Mouse (Mus musculus) midbrain, embryonic 10.5 days (tissue): ENCODE data around the gene Alpl. TPM values are rescaled to one million over a fixed set of nuclear protein-coding genes. Genes with fewer than 3 reads are reported as not detected.

Experiments
- DNase-seq: peaks from one replicate; pipeline ENCODE4 v3.0.0-alpha.2; 2017; ENCODE audit warnings: low spot score
- H3K27ac ChIP-seq: fragments of 300-500 bp; sonication (generic); replicated peaks from 2 replicates; pipeline ENCODE4 v1.5.1; 2016; ENCODE audit warnings: mild to moderate bottlenecking
- H3K27me3 ChIP-seq: fragments of 300-500 bp; sonication (generic); 2 replicates; pipeline ENCODE4 v1.6.1; 2016; ENCODE audit warnings: low read depth, mild to moderate bottlenecking; ENCODE audit not compliant: poor library complexity, severe bottlenecking
- H3K36me3 ChIP-seq: fragments of 300-500 bp; sonication (generic); 2 replicates; pipeline ENCODE4 v1.6.1; 2016; ENCODE audit warnings: mild to moderate bottlenecking, moderate library complexity
- H3K4me1 ChIP-seq: fragments of 300-500 bp; sonication (generic); 2 replicates; pipeline ENCODE4 v1.6.1; 2016
- H3K4me3 ChIP-seq: fragments of 300-500 bp; sonication (generic); 2 replicates; pipeline ENCODE4 v1.5.1; 2016; ENCODE audit warnings: mild to moderate bottlenecking, moderate library complexity
- H3K9me3 ChIP-seq: fragments of 300-500 bp; sonication (generic); replicated peaks from 2 replicates; pipeline ENCODE4 v1.6.1; 2016; ENCODE audit warnings: mild to moderate bottlenecking
- WGBS: fragments of 180-500 bp; shearing (Covaris S2); methylation state at CpG from one replicate; pipeline ENCODE4 v1.1.7; 2016; 5-methylcytosine and 5-hydroxymethylcytosine counted together
- polyA plus RNA-seq: library from polyadenylated mRNA; unstranded; fragments of >200 nt; fragmentation: Nextera tagmentation; extraction: Ambion mirVana; gene quantifications from 2 replicates; pipeline ENCODE4 v1.2.1, GENCODE M21; 2016

Alpl gene
- polyA plus RNA-seq, 1 experiment from 2014 or later, result 34.2 TPM

- no peak for DNase-seq
- Histone ChIP-seq H3K9me3 (no peaks in the 10 kb centered on the region), H3K4me1 (peaks cover 36% of the 10 kb centered on the region), H3K4me3 (no peak overlapping the region), H3K27ac (peak overlapping the region; percentile 38; the same call in 1 of the 2 replicates), H3K27me3 (peaks cover 63% of the 10 kb centered on the region), H3K36me3 (no peaks in the 10 kb centered on the region)
- WGBS, result 77% methylated on average over 15 of the region's 15 CpGs
These were observed 78.5 kb downstream of the Alpl start for GRCm38 (mm10) chr4:137717671-137718070.

GRCm38 (mm10) chr4:137717005-137717404, 79.2 kb downstream of the Alpl start:
- Histone ChIP-seq H3K36me3 (no peaks in the 10 kb centered on the region), H3K27me3 (peaks cover 61% of the 10 kb centered on the region), H3K4me3 (no peak overlapping the region), H3K9me3 (no peaks in the 10 kb centered on the region), H3K4me1 (peaks cover 33% of the 10 kb centered on the region), H3K27ac (no peak overlapping the region)
- DNase-seq, result no peak
- 59% methylated on average over 7 of the region's 7 CpGs for WGBS

- WGBS, result 47% methylated on average over 8 of the region's 8 CpGs
- H3K4me3 ChIP-seq, result no peak overlapping the region
- H3K27me3 ChIP-seq, result peaks cover 50% of the 10 kb centered on the region
- no peaks in the 10 kb centered on the region for H3K9me3 ChIP-seq
- peaks cover 21% of the 10 kb centered on the region for H3K4me1 ChIP-seq
- H3K36me3 ChIP-seq, result no peaks in the 10 kb centered on the region
- DNase-seq, result no peak
- H3K27ac ChIP-seq, result no peak overlapping the region
These were observed 82.1 kb downstream of the Alpl start for GRCm38 (mm10) chr4:137714020-137714624.

GRCm38 (mm10) chr4:137712963-137713362, 83.2 kb downstream of the Alpl start:
- Histone ChIP-seq H3K27me3 (peaks cover 52% of the 10 kb centered on the region), H3K4me1 (peaks cover 10% of the 10 kb centered on the region), H3K36me3 (no peaks in the 10 kb centered on the region), H3K4me3 (no peak overlapping the region), H3K27ac (no peak overlapping the region), H3K9me3 (no peaks in the 10 kb centered on the region)
- WGBS, result 90% methylated on average over 13 of the region's 13 CpGs
- no peak for DNase-seq

- peaks cover 40% of the 10 kb centered on the region for H3K4me1 ChIP-seq
- H3K9me3 ChIP-seq, result no peaks in the 10 kb centered on the region
- DNase-seq, result peak; percentile 92
- H3K4me3 ChIP-seq, result peak overlapping the region; percentile 66
- 4% methylated on average over 52 of the region's 52 CpGs for WGBS
- no peaks in the 10 kb centered on the region for H3K36me3 ChIP-seq
- H3K27me3 ChIP-seq, result peaks cover 39% of the 10 kb centered on the region
- peak overlapping the region; percentile 80 for H3K27ac ChIP-seq
These were observed 88.8 kb downstream of the Alpl start for GRCm38 (mm10) chr4:137707216-137707990.

GRCm38 (mm10) chr4:137706510-137706909, 89.7 kb downstream of the Alpl start:
- 78% methylated on average over 7 of the region's 7 CpGs for WGBS
- Histone ChIP-seq H3K27ac (peak overlapping the region; percentile 80), H3K27me3 (peaks cover 39% of the 10 kb centered on the region), H3K9me3 (no peaks in the 10 kb centered on the region), H3K4me1 (peaks cover 39% of the 10 kb centered on the region), H3K36me3 (no peaks in the 10 kb centered on the region), H3K4me3 (no peak overlapping the region)
- no peak for DNase-seq

GRCm38 (mm10) chr4:137705379-137705778, 90.8 kb downstream of the Alpl start:
- peaks cover 35% of the 10 kb centered on the region for H3K27me3 ChIP-seq
- no peaks in the 10 kb centered on the region for H3K36me3 ChIP-seq
- H3K4me3 ChIP-seq, result no peak overlapping the region
- peaks cover 44% of the 10 kb centered on the region for H3K4me1 ChIP-seq
- WGBS, result 83% methylated on average over 5 of the region's 5 CpGs
- H3K27ac ChIP-seq, result peak overlapping the region; percentile 49
- no peak for DNase-seq
- H3K9me3 ChIP-seq, result no peaks in the 10 kb centered on the region

- H3K36me3 ChIP-seq, result no peaks in the 10 kb centered on the region
- 53% methylated on average over 2 of the region's 2 CpGs for WGBS
- peaks cover 27% of the 10 kb centered on the region for H3K27me3 ChIP-seq
- no peak for DNase-seq
- peaks cover 49% of the 10 kb centered on the region for H3K4me1 ChIP-seq
- no peaks in the 10 kb centered on the region for H3K9me3 ChIP-seq
- H3K4me3 ChIP-seq, result no peak overlapping the region
- peak overlapping the region; percentile 49 for H3K27ac ChIP-seq
These were observed 91.6 kb downstream of the Alpl start for GRCm38 (mm10) chr4:137704561-137704960.

GRCm38 (mm10) chr4:137703077-137703476, 93.1 kb downstream of the Alpl start:
- WGBS, result 91% methylated on average over 5 of the region's 5 CpGs
- Histone ChIP-seq H3K4me1 (peaks cover 59% of the 10 kb centered on the region), H3K4me3 (no peak overlapping the region), H3K36me3 (no peaks in the 10 kb centered on the region), H3K9me3 (no peaks in the 10 kb centered on the region), H3K27me3 (peaks cover 12% of the 10 kb centered on the region), H3K27ac (no peak overlapping the region)
- no peak for DNase-seq

- H3K4me1 ChIP-seq, result peaks cover 48% of the 10 kb centered on the region
- H3K27ac ChIP-seq, result no peak overlapping the region
- H3K36me3 ChIP-seq, result no peaks in the 10 kb centered on the region
- DNase-seq, result no peak
- H3K9me3 ChIP-seq, result no peaks in the 10 kb centered on the region
- H3K27me3 ChIP-seq, result peaks cover 4% of the 10 kb centered on the region; the same call in 1 of the 2 replicates
- 74% methylated on average over 6 of the region's 6 CpGs for WGBS
- no peak overlapping the region for H3K4me3 ChIP-seq
These were observed 95.2 kb downstream of the Alpl start for GRCm38 (mm10) chr4:137700960-137701359.

- 69% methylated on average over 21 of the region's 21 CpGs for WGBS
- no peaks in the 10 kb centered on the region for H3K36me3 ChIP-seq
These were observed 96.6 kb downstream of the Alpl start for GRCm38 (mm10) chr4:137699264-137700211.

More at GRCm38 (mm10) chr4:137699264-137700211, 96.6 kb downstream of the Alpl start:
- Histone ChIP-seq H3K4me3 (no peak overlapping the region), H3K27ac (peak overlapping the region; percentile 42; the same call in 1 of the 2 replicates), H3K9me3 (no peaks in the 10 kb centered on the region), H3K27me3 (no peaks in the 10 kb centered on the region), H3K4me1 (peaks cover 37% of the 10 kb centered on the region)
- DNase-seq, result no peak
